Mouse (Mus musculus): ENCODE results near the gene Tfip11.

The Tfip11 gene

DNA sequence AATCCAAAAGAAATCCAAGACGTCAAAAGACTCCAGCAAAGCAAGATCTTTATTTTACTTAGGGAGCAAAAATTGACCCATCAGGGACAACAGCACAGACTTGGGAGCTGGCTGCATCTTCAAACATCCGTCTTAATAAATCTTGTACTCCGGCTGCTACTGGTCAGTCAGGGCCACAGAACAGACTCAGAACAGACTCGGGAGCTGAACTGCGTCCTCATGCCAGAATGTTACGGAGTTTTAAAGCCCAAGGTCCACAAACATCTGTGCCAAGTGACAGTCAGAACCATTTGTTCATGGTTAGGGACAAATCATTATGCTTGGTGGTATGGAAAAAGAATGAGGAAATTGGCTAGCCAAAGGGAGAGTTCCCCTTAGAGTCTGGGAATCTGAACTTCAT is 2.9 kb upstream of the Tfip11 start:
- DNase-seq, result no peak

DNA sequence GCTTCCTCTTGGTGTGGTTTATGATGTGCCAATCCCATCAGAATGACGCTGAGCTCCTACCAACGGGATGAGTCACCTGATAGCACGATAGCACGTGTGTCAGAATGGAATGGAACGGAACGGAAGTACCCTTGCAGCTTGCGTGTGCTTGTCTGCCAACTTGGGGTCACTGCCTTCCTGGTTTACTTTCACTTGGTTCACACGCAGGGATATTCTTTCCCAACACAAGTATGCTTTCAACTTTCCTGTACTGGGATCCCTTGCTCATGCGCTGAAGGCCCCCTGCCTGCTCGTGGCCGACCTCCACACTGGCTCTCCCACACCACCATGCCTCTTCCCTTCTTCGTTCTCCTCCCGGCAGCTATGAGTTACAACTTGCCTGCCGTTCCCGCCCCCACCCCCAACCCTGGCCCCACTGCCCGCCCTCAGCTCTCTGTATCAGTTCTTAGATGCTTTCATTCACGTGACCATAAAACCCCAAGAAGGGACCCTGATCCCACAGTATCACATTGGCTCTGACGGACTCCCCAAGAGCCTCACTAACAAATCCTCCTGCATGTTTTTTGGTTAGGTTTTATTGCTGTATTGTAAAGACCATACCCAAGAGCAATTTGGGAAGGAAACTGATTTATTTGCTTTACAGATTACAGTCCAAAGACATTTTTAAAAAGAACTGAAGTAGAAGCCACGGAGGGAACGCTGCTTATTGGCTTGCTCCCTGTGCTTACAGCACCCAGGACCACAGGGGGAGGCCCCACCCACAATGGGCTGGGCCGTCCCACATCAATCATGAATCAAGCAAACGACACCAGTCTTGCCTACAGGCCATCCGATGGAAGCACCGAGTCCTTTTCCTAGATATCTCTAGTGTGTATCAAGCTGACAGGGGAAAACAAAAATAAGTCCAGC is 1.3 kb upstream of the Tfip11 start:
- peak; percentile 65 for DNase-seq

DNA sequence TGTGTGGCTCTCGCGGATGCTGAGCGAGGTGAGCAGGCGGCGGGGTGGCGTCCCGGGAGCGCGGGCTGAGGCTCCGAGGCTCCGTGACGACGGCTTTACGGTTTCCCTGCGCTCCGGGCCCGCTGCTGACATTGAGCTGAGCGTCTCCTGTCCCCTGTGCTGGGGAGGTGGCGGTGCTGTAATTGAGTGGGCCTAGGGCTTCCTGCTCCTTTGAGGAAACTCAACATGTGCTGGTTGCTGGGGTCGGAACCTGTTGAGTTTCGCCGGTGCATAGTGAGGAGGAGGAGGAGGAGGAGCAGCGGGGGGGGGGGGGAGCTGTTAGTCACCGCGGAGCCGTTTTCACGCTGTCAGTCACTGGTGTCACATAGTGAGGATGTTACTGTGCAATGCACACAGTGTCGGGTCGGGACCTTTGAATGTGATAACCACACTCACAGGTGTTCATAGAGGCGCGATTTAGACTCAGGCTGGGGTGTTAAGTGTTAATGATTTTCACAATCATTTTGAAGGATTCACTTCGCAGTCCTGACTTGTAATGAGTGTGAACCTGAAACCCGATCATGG is 370 bp downstream of the Tfip11 start:
- no peak for DNase-seq

DNA sequence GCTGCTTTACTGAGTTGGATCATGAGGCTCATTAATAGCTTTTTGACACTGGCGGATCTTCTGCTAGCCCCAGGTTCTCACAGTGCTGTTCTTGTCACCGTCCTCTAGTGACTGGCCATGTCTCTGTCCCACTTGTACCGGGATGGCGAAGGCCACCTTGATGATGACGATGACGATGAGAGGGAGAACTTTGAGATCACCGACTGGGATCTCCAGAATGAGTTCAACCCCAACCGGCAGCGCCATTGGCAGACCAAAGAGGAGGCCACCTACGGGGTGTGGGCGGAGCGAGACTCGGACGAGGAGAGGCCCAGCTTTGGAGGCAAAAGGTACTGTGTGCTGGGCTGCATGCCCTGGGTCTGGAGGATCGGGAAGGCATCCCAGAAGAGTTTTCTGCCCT is 1.7 kb downstream of the Tfip11 start:
- no peak for DNase-seq

DNA sequence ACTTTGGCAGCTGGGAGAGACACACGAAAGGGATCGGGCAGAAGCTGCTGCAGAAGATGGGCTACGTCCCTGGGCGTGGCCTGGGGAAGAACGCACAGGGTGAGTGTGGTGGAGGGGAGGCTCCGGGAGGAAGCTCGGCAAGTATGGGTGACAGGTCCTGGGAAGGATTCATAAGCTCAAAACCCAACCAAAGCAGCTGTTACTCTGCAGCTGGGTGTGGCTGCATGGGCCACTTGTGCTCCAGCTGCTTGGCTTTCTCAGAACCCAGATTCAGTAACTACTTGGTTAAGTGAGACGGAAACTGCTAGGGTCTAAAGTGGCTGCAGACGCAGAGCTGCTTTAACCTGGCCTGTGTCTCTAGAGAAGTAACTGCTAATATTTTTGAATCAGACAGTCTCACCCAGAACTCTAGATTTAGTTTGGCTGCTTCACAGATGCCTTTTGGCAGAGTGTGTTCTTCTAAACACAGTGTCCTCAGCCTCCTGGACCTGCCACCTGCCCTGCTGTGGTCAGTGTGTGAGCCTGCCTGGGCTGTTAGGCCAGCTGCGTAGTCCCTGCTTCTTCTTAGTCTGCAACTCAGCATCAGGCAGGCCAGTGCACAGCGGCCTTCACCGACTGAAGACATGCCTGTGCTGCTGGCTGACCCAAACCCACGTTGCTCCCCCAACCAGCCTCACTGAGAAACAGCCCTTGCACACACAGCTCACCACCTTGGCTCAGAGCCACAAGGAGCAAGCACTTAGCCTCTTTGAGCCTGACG is 3.8 kb downstream of the Tfip11 start:
- DNase-seq, result no peak

DNA sequence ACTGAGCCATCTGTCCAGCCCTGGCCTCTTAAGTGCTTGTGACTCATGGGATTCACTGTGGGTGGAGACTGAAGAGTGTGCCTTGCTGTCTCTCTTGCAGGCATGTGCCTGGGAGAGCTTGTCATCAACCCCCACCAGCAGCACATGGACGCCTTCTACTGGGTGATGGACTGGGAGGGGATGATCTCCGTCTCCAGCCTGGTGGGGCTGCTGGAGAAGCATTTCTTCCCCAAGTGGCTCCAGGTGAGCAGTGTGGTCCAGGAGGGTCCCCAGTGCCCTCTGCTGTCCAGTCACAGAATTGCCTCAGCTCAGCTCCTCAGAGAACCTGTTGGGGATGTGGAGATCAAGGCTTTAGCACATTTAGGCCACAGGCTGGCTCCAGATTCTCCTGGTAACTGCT is 9.3 kb downstream of the Tfip11 start:
- DNase-seq, result peak; percentile 69

DNA sequence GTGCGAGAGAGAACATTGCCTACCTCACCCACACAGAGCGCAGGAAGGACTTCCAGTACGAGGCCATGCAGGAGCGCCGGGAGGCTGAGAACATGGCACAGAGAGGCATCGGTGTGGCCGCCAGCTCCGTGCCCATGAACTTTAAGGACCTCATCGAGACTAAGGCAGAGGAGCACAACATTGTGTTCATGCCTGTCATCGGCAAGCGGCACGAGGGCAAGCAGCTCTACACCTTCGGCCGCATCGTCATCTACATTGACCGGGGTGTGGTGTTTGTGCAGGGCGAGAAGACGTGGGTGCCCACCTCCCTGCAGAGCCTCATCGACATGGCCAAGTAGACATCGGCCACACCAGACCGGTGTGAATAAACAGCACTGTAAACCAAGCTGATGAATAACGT is 10.8 kb downstream of the Tfip11 start:
- no peak for DNase-seq

DNA sequence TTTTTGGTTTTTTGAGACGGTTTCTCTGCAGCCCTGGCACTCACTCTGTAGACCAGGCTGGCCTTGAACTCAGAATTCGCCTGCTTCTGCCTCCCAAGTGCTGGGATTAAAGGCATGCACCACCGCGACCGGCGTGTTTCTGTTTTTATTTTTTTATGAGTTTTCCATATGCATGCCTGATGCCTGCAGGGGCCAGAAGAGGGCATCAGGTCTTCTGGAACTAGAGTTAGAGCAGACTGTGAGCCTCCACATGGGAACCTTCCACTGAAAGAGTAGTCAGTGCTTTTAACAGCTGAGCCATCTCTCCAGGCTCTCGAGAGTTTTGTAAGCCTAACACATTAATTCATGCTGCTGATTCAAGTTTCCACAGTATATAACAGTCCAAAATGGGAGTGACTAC is 13.1 kb downstream of the Tfip11 start:
- DNase-seq, result no peak

DNA sequence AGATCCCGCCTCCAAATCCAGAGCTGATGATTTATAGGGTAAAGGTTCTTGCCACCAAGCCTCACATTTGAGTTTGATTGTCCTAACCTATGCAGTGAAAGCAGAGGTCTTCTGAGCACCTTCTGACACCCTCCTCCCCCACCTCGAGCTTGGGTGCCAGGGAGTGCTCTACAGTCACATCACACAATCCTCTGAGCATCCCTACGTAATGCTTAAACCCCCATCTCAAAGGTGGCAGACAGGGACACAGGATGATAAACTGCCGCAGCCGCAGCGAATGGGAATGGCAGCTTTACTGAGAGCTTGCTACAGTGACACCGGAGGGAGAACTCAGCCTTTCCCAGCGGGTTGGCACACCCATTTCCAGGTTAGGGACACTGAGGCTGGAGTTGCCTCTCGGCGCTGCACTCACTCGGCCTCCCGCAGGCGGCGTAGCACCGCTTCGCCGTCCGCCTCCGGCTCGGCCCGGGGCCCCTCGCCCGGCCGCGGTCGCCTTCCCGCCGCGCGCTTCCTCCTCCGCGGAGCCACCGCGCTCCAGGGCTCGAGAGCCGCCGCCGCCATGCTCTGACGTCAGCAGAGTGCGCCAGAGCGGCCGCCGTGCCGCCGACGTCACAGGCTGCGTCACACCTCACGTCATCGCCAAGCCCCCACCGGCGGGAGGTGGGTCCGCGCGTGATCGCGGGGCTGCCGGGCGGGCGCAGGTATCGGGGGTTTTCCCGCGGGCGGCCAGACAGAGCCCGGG is 16.5 kb downstream of the Tfip11 start, which contains the start of the genes Srrd and Hps4:
Gene Srrd, minus strand, starts transcription at position 578 of the 742 bp plus-strand sequence.
Gene Hps4, plus strand, starts transcription at position 621 of the 742 bp plus-strand sequence.
- peak; percentile 90 for DNase-seq

DNA sequence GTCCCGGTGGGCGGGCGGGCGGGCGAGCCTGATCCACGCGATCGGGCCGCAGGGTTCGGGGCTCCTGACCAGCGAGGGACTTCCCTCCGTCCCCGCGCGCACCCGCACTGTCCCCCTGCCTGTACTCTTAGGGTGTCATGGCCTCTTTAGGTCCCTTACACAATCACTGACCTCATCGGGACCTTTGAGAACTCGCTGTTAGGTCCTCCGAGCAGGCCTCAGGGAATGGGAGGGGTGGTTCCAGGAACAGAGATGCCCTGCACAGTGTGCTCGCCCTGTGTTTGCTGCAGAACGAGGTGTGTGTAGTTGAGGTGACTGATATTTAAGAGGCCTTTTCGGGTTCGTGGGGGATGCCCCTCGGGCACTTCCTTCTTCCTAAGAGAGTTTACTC is 17.0 kb downstream of the Tfip11 start:
- no peak for DNase-seq

DNA sequence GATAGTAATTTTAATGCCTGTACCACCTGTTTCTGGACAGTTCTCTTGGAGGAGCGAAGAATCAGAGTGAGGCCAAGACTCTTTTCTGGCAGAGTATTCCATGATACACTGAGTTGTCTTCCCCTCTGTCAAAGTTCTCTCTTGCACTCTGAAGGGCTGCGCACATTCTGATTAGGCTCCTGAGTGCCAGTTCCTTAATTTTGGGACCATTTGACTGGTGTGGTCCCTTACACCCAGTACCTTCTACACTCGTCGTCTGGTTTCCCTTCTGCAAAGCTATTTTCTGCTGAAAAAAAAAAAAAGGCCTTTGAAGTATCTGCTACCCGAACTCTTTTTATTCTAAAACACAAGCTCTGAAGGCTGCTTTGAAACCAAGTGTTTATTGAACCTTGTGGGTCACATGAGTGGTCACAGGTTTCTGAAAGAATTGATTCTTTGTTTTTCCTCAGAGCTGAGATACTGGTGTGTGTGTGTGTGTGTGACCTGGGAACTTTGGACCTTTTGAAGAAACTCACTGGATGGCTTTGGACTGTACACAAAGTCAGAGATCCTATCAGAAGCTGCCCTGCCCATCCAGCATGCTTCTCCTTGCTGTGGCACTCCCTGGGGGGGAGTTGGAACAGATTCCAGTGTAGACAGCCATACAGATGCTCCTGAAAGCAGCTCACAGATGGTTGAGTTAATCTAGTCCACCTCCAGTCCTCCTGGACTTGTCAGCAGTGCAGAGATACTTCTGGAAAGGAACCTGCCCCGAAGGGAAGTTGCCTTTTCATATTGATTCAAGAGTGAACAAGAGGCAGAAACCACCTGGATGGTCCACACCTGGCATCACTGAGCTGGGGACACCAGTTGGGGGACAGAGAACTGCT is 18.2 kb downstream of the Tfip11 start:
- DNase-seq, result peak; percentile 25

DNA sequence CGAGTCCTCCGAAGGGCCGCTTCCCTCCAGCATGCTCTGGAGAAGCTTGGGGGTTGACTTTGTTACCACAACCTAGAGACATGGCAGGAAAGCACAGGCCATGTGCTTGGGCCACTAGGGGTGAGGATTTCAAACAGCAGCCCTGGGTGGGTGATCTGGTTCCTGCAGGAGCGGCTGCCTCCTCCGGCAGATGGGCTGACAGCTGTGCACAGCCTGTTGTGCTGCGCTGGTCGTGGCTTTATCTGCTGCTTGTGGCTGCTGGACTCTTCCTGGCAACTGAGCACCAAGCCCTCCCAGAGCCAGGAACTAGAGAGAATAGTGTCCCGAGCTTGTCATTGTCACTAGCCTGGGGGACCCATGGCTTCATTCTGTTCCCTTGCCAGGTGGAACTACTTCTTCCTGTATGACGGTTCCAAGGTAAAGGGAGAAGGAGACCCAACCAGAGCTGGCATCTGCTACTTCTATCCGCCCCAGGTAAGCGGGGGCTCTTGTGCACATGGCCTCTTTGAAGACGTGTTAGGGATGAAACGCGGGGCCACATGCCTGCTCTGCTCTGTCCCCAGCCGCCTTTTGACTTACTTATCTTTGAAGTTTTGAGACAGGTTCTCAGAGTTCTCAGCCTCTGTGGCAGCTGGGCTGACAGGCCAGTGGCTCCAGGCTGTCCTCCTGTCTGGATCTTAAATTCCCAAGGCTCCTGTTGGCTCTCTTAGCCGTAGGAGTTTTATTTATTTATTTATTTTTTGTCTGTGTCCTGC is 20.2 kb downstream of the Tfip11 start:
- no peak for DNase-seq

DNA sequence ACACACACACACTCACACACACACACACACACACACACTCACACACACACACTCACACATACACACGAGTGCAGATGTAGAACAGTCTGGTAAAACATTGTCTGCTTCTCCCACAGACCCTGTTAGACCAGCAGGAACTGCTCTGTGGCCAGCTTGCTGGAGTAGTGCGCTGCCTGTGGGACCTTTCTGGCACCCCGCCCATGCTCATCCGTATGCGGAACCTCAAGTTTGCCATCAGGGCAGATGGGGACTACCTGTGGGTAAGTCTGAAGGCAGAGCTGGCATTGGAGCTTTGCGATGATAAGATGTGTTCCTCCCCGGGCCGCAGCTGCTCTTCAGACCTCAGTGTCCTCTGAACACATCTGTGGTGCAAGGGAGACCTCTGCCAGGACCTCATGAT is 23.0 kb downstream of the Tfip11 start:
- DNase-seq, result no peak

DNA sequence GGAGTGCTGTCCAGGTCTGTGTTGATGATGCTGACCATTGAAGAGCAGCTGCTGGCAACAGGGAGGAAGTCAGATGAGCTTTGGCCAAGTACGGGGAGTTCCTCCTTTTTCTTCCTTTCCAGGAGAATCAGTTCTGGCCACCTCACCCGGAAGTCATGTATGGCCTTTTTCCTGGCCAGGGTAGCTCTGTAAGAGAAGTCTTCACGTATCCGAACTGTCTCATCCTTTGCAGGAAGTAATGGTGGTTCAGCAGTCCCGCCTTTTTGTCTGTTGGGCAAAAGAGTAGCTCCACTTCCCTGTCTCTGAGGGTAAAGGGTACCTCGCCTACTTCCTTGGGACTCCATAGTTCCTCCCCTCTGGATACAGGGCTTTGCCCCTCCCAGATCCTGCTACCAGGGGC is 29.3 kb downstream of the Tfip11 start:
- no peak for DNase-seq

DNA sequence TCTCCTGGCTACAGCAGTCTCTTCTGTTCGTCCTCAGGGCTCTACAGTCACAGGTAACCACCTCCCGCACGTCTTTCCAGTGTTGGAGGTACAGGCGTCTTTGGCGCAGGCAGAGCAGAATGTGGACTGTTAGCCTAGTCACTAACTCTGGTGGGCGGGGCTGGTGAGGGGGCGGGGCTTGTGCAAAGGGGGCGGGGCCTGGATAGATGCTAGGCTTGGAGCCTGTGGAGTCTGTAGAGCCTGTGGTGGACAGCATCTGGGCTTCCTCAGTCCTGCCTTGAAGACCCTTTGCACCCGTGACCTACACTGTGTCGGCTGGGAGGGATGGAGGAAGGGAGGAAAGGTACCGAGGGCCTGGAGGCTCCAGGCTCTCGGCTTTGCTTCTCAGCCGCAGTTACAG is 29.8 kb downstream of the Tfip11 start, which contains the start of gene Gm6583:
Gene Gm6583, minus strand, starts transcription at position 124 of the 400 bp plus-strand sequence.
- DNase-seq, result no peak

DNA sequence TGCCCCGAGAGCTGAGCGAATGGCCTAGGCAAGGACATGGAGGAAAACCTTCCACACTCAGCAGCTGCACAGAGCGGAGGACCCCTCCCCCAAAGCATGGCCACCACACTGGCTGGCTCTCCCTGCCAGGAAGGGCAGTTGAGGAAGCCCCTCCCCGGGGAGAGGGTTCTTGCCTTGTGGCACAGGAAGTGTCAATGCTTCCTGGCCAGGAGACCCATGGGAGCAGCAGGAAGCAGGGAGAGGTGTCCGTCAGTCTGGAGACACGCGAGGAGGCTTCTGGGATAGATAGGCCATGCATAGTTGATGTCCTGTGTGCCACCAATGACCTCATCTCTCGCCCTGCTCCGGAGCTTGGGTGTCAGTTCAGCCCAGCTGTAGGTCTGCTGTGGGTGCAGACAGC is 30.2 kb downstream of the Tfip11 start:
- peak; percentile 33 for DNase-seq

DNA sequence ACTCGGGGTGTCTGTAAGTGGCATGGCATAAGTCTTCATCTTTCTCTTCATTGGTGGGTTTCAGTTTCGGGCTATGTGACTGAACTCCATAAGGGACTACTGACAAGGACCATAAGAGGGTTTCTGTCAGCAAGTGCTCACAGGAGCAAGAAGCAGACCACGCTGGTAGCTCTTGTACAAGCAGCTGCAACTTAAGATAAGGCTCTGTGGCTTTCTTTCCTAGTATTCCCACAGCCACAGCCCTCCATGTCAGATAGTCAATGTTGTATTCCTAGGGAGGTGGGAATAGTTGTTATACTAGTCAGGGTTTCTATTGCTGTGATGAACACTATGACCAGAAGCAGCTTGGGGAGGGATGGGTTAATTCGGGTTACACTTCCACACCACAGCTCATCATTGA is 33.4 kb downstream of the Tfip11 start:
- no peak for DNase-seq

DNA sequence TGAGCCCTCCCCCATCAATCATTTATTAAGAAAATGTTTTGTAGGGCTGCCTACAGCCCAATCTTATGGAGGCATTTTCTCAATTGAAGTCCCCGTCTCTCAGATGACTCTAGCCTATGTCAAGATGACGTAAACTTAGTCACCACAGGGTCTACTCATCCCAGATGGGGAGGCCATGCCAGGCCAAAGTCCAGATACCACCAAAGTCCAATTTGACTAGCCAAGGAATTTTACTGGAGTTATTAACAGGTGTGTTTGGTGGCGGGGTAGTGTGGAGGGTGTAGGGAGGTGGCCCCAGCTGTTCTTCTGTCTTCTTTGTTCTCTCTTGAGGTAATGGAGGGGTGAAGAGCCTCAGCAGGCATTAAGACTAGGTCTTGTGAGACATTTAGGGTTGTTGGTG is 33.9 kb downstream of the Tfip11 start:
- no peak for DNase-seq

DNA sequence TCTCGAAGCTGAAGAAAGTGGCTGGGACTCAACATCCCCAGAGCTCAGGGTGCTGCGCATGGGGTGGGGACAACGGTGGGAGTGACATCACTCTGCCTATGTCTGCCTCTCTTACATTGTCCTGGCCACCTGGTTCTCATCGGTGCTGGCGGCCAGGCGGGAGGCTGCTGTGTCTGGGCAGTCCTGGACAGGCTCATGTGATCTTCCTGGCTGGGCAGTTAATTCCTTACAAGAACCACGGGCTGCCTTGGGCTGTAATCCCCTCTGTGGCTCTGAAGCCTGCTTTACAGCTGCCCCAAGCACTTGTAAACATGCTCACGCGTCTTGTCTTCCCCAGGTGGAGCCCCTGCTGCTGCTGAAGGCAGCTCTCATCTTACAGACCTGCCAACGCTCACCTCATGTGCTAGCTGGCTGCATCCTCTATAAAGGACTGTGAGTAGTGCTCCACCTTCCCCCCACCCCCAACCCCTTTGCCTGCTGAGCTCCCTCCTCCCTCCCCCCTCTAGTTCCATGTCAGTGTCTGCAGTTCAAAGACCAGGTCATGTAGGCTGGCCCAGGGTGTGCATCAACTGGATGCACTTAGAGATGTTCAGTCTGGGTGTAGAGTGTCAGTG is 38.1 kb downstream of the Tfip11 start:
- DNase-seq, result no peak

DNA sequence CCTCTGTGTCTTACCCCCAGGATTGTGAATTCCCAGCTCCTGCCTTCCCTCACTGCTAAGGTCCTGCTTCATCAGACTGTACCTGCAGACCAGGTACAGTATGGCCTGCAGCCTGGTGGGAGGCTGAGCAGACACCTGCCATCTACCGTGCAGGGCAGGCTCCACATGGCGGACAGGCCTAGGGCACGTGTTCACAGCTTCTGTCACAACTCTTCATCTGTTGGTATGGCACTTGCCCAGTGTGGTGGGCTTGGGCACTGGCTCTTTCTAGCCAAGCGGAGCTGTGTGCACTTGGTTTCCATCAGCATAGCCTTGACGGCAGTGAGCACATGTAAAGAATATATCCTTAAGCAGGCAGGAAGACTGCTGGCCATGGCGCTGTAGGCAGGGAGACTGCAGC is 40.7 kb downstream of the Tfip11 start:
- DNase-seq, result no peak

DNA sequence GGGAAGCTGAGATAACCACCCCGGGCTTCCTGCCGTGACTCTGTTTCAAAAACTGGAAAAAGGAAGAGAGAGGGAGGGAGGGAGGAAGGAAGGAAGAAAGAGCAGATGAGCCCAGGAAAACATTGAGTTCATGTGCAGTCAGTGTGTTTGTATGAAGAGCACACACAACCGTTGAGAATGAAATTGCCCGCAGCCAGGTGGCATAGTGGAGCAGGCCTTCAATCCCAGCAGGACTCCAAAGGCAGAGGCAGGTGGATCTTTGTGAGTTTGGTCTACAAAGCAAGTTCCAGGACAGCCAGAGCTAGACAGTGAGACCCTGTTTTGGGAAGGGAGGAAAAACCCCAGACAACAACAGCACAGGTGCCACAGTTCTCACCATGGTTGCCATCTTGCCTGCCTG is 41.2 kb downstream of the Tfip11 start:
- DNase-seq, result no peak
